ENCODE assay signal across 21 mouse cellular contexts in the genomic region with DNA sequence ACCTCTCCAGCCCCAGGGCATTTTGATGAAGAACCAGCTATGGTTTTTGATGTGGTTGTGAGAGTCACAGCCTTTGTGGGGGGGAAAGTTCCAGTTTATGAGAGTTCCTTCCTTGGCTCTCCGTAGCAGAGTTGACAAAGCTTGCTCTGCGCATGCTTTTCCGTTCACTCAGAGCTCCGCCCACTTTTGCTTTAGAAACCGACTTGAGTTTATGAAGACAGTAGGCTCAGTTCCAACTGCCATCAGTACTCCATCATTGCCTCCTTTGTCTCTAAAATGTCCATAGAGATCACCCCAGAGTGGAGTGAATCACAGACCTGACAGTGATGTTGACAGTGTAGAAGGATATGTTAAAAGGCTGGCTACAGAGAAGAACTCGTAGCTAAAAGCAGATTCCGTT. TPM values are rescaled to one million over a fixed set of nuclear protein-coding genes. Genes with fewer than 3 reads are reported as not detected.
DNase-seq lines count a peak whose midpoint lies in the region; ATAC-seq and TF ChIP-seq lines count a peak whose summit lies in the region.
"Had no signal": no experiment of that assay in that cellular context is flagged by ENCODE, and none has a peak within 500 bp of the region (broad histone marks: within the 10 kb centered on the region; RNA-seq: fewer than 3 reads in every experiment).

No protein-coding gene starts in this region.

- no peaks in the 10 kb centered on the region for H3K36me3 ChIP-seq in stomach, embryonic 15.5 days
- H3K36me3 ChIP-seq in stomach, postnatal 0 days (ENCODE audit: control insufficient read depth, insufficient read depth, low read length): no peaks in the 10 kb centered on the region
- H3K36me3 ChIP-seq: G1E; heart, embryonic 15.5 days; liver, embryonic 15.5 days; neural tube, embryonic 15.5 days had no signal

- H3K9me3 ChIP-seq in stomach, embryonic 15.5 days: no peaks in the 10 kb centered on the region
- no peaks in the 10 kb centered on the region for H3K9me3 ChIP-seq in stomach, postnatal 0 days (ENCODE audit: control insufficient read depth, low read length)
- H3K9me3 ChIP-seq: heart, embryonic 15.5 days; liver, embryonic 15.5 days; neural tube, embryonic 15.5 days had no signal

- 0 out of 2 replicates have a peak overlapping the region, but pooled peaks have one; percentile 9 for H3K4me2 ChIP-seq in stomach, embryonic 15.5 days
- H3K4me2 ChIP-seq in stomach, postnatal 0 days (replicated peaks; ENCODE audit: low read depth): no peak overlapping the region
- H3K4me2 ChIP-seq: heart, embryonic 15.5 days; liver, embryonic 15.5 days; neural tube, embryonic 15.5 days had no signal

- no peak overlapping the region for H3K4me3 ChIP-seq in stomach, embryonic 15.5 days (replicated peaks)
- H3K4me3 ChIP-seq in stomach, postnatal 0 days (ENCODE audit: low read depth, low read length): no peak overlapping the region
- H3K4me3 ChIP-seq: heart, embryonic 15.5 days; liver, embryonic 15.5 days; neural tube, embryonic 15.5 days had no signal

- H3K9ac ChIP-seq in stomach, embryonic 15.5 days: no peak overlapping the region
- no peak overlapping the region for H3K9ac ChIP-seq in stomach, postnatal 0 days (ENCODE audit: low read length)
- H3K9ac ChIP-seq: heart, embryonic 15.5 days; liver, embryonic 15.5 days; neural tube, embryonic 15.5 days had no signal

- 48% methylated on average over 7 of the region's 7 CpGs for whole genome bisulfite sequencing in stomach, embryonic 15.5 days
- WGBS in stomach, postnatal 0 days: 43% methylated on average over 7 of the region's 7 CpGs

- TF ChIP-seq EP300 in stomach, postnatal 0 days (optimal IDR thresholded peaks at IDR 0.05): no peak

- intact Hi-C loops in heart, postnatal 10 days (cut with DNase I): loop anchor here (10.0 kb wide), 1 partner anchor 141 kb away; no protein-coding TSS in a partner anchor

- H3K4me1 ChIP-seq in stomach, embryonic 15.5 days: peaks cover 6% of the 10 kb centered on the region; the same call in 1 of the 2 replicates
- H3K4me1 ChIP-seq in stomach, postnatal 0 days (replicated peaks; ENCODE audit: control insufficient read depth, insufficient read depth): no peaks in the 10 kb centered on the region

- H3K27ac ChIP-seq in stomach, embryonic 15.5 days: no peak overlapping the region
- no peak overlapping the region for H3K27ac ChIP-seq in stomach, postnatal 0 days (replicated peaks)
- H3K27ac ChIP-seq: heart, embryonic 15.5 days; liver, embryonic 15.5 days; neural tube, embryonic 15.5 days had no signal

- no peaks in the 10 kb centered on the region; the same call in 1 of the 2 replicates for H3K27me3 ChIP-seq in stomach, embryonic 15.5 days (replicated peaks)
- H3K27me3 ChIP-seq in stomach, postnatal 0 days (ENCODE audit: control insufficient read depth, insufficient read depth, low read length): no peaks in the 10 kb centered on the region
- H3K27me3 ChIP-seq: neural tube, embryonic 15.5 days had no signal

- no peak for TF ChIP-seq CTCF in stomach, postnatal 0 days (IDR thresholded peaks at IDR 0.05; ENCODE audit: low read depth)

- ATAC-seq in stomach, embryonic 15.5 days (ENCODE audit: insufficient read depth, low FRiP score, low read depth): no peak
- no peak for ATAC-seq in stomach, postnatal 0 days (ENCODE audit: low FRiP score, low TSS enrichment)
- ATAC-seq: CD4-positive, CD25-positive, alpha-beta regulatory T cell, adult 4 months; midbrain, embryonic 16.5 days had no signal

- DNase-seq in adrenal gland, postnatal 10 days: peak; percentile 26
- no peak for DNase-seq in adrenal gland, postnatal 4 days (ENCODE audit: low spot score in 2 of 2)
- peak; percentile 16 to 22 for DNase-seq in heart, postnatal 10 days
- no peak for DNase-seq in heart, postnatal 4 days
- no peak for DNase-seq in stomach, postnatal 0 days (ENCODE audit: low spot score)
- no peak for DNase-seq in MN1 (ENCODE audit: low spot score)
- DNase-seq: cerebellum, adult 18-20 months; cerebellum, postnatal 25 days; embryo, embryonic 11 days; gastrocnemius, postnatal 10 days; heart, adult 18-20 months; kidney, adult 11 months; kidney, postnatal 25 days; spleen, adult 18-20 months had no signal

RNA-seq across cellular contexts. Expression of a gene that starts 3.8 kb away (rescaled TPM):
- total RNA-seq in adrenal gland, postnatal 10 days (2021): 10 to 100 TPM; 12.9 to 18.4 TPM
- 10 to 100 TPM; 26.9 to 28.7 TPM for total RNA-seq in adrenal gland, postnatal 4 days (2021)
- total RNA-seq in heart, postnatal 10 days (2021): 1 to 10 TPM; 4.4 to 4.8 TPM
- total RNA-seq in heart, postnatal 4 days (2021): 1 to 10 TPM; 3.7 to 4.7 TPM
- 4.0 and 4.7 TPM in 2 replicates for polyA plus RNA-seq in stomach, embryonic 15.5 days (2015; fragmentation: Nextera tagmentation; extraction: Ambion mirVana)
- polyA plus RNA-seq in stomach, postnatal 0 days (2015; fragmentation: Nextera tagmentation; extraction: Ambion mirVana): 2.4 and 2.5 TPM in 2 replicates
- polyA plus RNA-seq: CD4-positive, CD25-positive, alpha-beta regulatory T cell, adult 4 months; G1E had no signal

Comparison
In these comparisons a context has a peak if more than half of its experiments do, and no peak if none do; other contexts are left out.
1. DNase-seq: peak in adrenal gland, postnatal 10 days (single experiment) and heart, postnatal 10 days (2 of 2); none in adrenal gland, postnatal 4 days (0 of 2), heart, postnatal 4 days (single experiment), stomach, postnatal 0 days (single experiment) and MN1 (single experiment).